ENCODE assay signal across 9 mouse cellular contexts in genomic region chr4:56643491-56643890, GRCm38 (mm10).
DNase-seq lines count a peak whose midpoint lies in the region; ATAC-seq lines count a peak whose summit lies in the region.
"Had no signal": no experiment of that assay in that cellular context is flagged by ENCODE, and none has a peak within 500 bp of the region (broad histone marks: within the 10 kb centered on the region; RNA-seq: fewer than 3 reads in every experiment).

No protein-coding gene starts in this region.

- H3K9ac ChIP-seq in kidney, embryonic 15.5 days: no peak overlapping the region
- H3K9ac ChIP-seq in hindbrain, embryonic 16.5 days (ENCODE audit: low read depth, low read length): no peak overlapping the region
- no peak overlapping the region for H3K9ac ChIP-seq in midbrain, embryonic 16.5 days (ENCODE audit: low read depth, low read length)
- H3K9ac ChIP-seq: liver, embryonic 14.5 days had no signal

- H3K9me3 ChIP-seq in kidney, embryonic 15.5 days (replicated peaks): no peaks in the 10 kb centered on the region
- H3K9me3 ChIP-seq in hindbrain, embryonic 16.5 days (ENCODE audit: control insufficient read depth, low read length): no peaks in the 10 kb centered on the region
- H3K9me3 ChIP-seq in midbrain, embryonic 16.5 days (replicated peaks; ENCODE audit: control insufficient read depth, low read length, poor library complexity, severe bottlenecking): no peaks in the 10 kb centered on the region

- 60% methylated on average over 1 of the region's 1 CpGs for WGBS in kidney, embryonic 15.5 days
- 54% methylated on average over 1 of the region's 1 CpGs for WGBS in hindbrain, embryonic 16.5 days
- 52% methylated on average over 1 of the region's 1 CpGs for WGBS in midbrain, embryonic 16.5 days

- H3K27ac ChIP-seq in kidney, embryonic 15.5 days: 0 out of 2 replicates have a peak overlapping the region, but pooled peaks have one; percentile 45
- peak overlapping the region; percentile 17; the same call in 1 of the 2 replicates for H3K27ac ChIP-seq in hindbrain, embryonic 16.5 days (ENCODE audit: low read depth, low read length)
- H3K27ac ChIP-seq in midbrain, embryonic 16.5 days (ENCODE audit: low read length): peak overlapping the region; percentile 71
- H3K27ac ChIP-seq: liver, embryonic 14.5 days had no signal

- H3K4me2 ChIP-seq in kidney, embryonic 15.5 days: peak overlapping the region; percentile 46; the same call in 1 of the 2 replicates
- H3K4me2 ChIP-seq in hindbrain, embryonic 16.5 days (ENCODE audit: low read length): peak overlapping the region; percentile 49
- H3K4me2 ChIP-seq in midbrain, embryonic 16.5 days (ENCODE audit: low read length): peak overlapping the region; percentile 38

- no peak for ATAC-seq in kidney, embryonic 15.5 days (replicated peaks; ENCODE audit: low FRiP score)
- ATAC-seq in hindbrain, embryonic 16.5 days: no peak
- peak; percentile 33; the same call in 1 of the 2 replicates for ATAC-seq in midbrain, embryonic 16.5 days
- ATAC-seq in frontal cortex, adult (ENCODE audit: low TSS enrichment): no peak

- peak; percentile 61 to 67 for DNase-seq in cerebellum, postnatal 10 days
- DNase-seq in cerebellum, adult 9-11 months: no peak
- DNase-seq in kidney, postnatal 36 days: no peak
- no peak for DNase-seq in T-cell, adult 2 months (ENCODE audit: low spot score)

- H3K36me3 ChIP-seq in kidney, embryonic 15.5 days: no peaks in the 10 kb centered on the region
- H3K36me3 ChIP-seq in hindbrain, embryonic 16.5 days (ENCODE audit: control insufficient read depth, insufficient read depth, low read length): no peaks in the 10 kb centered on the region
- H3K36me3 ChIP-seq in midbrain, embryonic 16.5 days (ENCODE audit: control insufficient read depth, insufficient read depth, low read length): no peaks in the 10 kb centered on the region

- H3K4me3 ChIP-seq in kidney, embryonic 15.5 days (replicated peaks): no peak overlapping the region
- no peak overlapping the region for H3K4me3 ChIP-seq in hindbrain, embryonic 16.5 days (ENCODE audit: low read length)
- no peak overlapping the region for H3K4me3 ChIP-seq in midbrain, embryonic 16.5 days (ENCODE audit: low read depth, low read length)

- peaks cover 29% of the 10 kb centered on the region for H3K4me1 ChIP-seq in kidney, embryonic 15.5 days
- peaks cover 14% of the 10 kb centered on the region for H3K4me1 ChIP-seq in hindbrain, embryonic 16.5 days (ENCODE audit: control insufficient read depth, insufficient read depth, low read depth, low read length)
- H3K4me1 ChIP-seq in midbrain, embryonic 16.5 days (ENCODE audit: control insufficient read depth, insufficient read depth, low read length): peaks cover 21% of the 10 kb centered on the region

- no peaks in the 10 kb centered on the region for H3K27me3 ChIP-seq in kidney, embryonic 15.5 days
- no peaks in the 10 kb centered on the region for H3K27me3 ChIP-seq in hindbrain, embryonic 16.5 days (replicated peaks; ENCODE audit: control insufficient read depth, insufficient read depth, low read length)
- H3K27me3 ChIP-seq in midbrain, embryonic 16.5 days (ENCODE audit: control insufficient read depth, insufficient read depth, low read depth, low read length): no peaks in the 10 kb centered on the region

Comparison
In these comparisons a context has a peak if more than half of its experiments do, and no peak if none do; other contexts are left out.
1. DNase-seq: peak in cerebellum, postnatal 10 days (2 of 2); none in cerebellum, adult 9-11 months (single experiment), kidney, postnatal 36 days (0 of 2) and T-cell, adult 2 months (single experiment).
2. H3K27ac ChIP-seq: peak in every context shown above with its lines; median percentile 71 in midbrain, embryonic 16.5 days; 45 in kidney, embryonic 15.5 days; 17 in hindbrain, embryonic 16.5 days.
3. Peak in every context shown above with its lines, with median percentiles within 50 percentile points of each other: H3K4me2 ChIP-seq.